Mouse (Mus musculus) left cerebral cortex, adult 18-20 months (tissue): Measurements from ENCODE around the gene Hoxb7. TPM values are rescaled to one million over a fixed set of nuclear protein-coding genes. Genes with fewer than 3 reads are reported as not detected.

Source experiments
- DNase-seq, 2 experiments: peaks; one replicate each; pipeline ENCODE4 v3.0.0; 2021 to 2022; ENCODE audit warnings: low spot score in 2 of 2, mixed read lengths in 1 of 2
- total RNA-seq, 2 experiments: library from RNA; stranded (reverse); gene quantifications; 2 replicates each; pipeline ENCODE4 v1.2.3; 2021

Hoxb7 gene
- total RNA-seq, 2 experiments from 2014 or later: not detected

DNA sequence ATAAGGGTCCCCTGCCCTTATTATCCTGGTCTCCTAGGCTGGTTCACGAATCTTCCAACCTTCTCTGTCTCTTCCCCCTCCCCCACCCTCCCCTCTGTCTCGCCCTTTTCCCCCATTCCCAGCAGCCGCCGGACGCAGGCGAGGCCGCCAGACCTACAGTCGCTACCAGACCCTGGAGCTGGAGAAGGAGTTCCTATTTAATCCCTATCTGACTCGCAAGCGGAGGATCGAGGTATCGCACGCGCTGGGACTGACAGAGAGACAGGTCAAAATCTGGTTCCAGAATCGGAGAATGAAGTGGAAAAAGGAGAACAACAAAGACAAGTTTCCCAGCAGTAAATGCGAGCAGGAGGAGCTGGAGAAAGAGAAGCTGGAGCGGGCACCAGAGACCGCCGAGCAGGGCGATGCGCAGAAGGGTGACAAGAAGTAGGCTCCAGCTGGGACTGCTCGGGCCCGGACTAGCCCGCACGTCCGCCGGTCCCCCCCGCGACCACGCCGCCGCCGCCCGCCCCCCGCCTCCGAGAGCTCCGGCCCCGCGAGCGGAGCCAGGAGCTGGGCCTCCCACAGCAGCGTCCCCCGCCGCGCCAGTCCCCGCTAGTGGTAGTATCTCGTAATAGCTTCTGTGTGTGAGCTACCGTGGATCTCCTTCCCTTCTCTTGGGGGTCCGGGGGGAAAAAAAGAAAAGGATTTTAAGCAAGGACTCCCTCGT lies 2.2 kb upstream of the Hoxb7 start:
- DNase-seq: no peak

DNA sequence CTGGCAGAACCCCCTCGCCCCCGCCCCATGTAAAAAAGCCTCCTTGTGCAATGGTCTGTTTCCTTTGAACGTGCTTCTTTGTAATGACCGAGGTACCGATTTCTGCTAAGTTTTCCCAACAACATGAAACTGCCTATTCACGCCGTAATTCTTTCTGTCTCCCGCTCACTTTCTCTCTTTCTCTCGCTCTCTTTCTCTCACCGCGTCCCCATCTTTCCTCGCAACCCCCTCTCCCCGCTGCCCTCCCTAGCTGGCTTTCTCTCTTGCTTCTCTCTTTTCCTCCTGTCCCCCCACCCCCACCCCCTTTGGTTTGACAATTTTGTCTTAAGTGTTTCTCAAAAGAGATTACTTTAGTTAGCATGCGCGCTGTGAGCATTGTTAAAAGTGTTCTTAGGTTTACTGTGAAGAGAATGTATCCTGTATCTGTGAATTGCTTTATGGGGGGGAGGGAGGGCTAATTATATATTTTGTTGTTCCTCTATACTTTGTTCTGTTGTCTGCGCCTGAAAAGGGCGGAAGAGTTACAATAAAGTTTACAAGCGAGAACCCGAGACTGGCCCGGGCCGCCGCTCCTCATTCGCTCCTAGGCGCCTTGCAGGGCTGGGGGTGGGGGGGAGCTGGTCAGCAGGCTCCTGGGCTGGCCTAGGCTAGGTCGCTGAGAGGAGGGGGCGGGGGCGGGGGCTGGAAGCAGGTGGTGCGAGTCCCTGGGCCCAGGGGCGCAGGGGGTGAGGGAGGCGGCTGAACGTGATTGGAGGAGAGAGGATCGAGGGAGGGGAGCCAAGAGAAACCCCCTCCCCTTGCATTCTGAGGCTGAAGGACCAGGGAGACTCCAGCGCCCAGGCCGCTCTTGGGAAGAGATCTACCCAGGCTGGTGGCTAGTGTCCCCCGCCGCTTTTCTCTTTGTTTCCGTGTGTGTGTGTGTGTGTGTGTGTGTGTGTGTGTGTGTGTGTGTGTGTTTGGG lies 1.4 kb upstream of the Hoxb7 start:
- no peak for DNase-seq

DNA sequence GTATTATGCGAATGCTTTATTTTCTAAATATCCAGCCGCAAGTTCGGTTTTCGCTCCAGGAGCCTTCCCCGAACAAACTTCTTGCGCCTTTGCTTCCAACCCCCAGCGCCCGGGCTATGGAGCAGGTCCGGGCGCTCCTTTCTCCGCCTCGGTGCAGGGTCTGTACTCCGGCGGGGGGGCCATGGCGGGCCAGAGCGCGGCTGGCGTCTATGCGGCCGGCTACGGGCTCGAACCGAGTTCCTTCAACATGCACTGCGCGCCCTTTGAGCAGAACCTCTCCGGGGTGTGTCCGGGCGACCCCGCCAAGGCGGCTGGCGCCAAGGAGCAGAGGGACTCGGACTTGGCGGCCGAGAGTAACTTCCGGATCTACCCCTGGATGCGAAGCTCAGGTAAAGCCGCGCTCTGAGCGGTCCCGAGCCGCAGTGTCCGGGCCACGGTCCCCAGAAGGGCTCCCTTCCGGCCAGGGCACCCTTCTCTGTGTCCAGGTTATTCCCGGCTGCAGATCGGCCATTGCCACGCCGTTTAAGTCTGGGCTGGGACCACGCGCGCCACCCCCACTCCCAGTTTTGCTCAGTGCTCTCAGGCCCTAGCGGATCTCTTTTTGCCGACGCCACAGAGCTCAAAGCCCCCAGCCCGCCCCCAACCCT lies 439 bp downstream of the Hoxb7 start:
- DNase-seq: no peak

GRCm38 (mm10) chr11:96287411-96287810 lies 988 bp downstream of the Hoxb7 start:
- DNase-seq: no peak

DNA sequence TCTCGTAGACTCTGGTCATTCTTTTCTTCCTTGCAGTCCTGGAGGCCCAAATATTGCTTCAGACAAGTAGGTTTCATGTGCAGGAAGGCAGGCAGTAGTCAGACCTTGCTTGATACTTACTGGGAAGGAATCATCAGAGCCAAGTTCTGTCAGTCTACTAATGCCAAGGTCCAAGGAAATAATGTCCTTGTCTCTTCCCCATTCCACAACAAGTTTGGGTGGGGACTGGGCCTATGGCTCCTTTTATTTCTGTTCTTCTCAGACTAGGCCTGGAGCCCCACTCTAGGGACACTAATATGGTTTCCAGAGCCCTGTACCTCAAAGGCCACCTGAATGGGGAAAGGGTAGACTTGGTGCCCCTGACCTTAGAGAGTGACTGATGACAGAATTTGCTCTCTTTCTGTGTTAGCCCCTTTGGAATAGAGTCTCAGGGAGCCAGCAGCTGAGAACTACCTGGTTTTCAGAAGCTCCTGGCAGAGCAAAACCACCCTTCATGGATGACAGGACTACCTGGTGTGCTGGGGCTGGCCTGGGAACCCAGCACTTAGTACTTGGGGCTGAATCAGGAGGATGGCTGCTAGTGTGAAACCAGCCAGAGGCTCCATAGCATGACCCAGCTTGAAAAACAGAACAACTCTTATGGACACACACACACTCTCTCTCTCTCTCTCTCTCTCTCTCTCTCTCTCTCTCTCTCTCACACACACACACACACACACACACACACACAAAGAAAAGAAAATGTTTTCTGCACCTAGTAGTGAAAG lies 2.2 kb downstream of the Hoxb7 start:
- no peak for DNase-seq

- DNase-seq: no peak
Observed at GRCm38 (mm10) chr11:96289293-96289692, 2.9 kb downstream of the Hoxb7 start.

GRCm38 (mm10) chr11:96289837-96290236 lies 3.4 kb downstream of the Hoxb7 start:
- DNase-seq: no peak

- no peak for DNase-seq
Observed at GRCm38 (mm10) chr11:96290705-96291355, 4.4 kb downstream of the Hoxb7 start.

GRCm38 (mm10) chr11:96291681-96292564 lies 5.5 kb downstream of the Hoxb7 start, which contains the start of gene Hoxb6:
TSS of gene Hoxb6 (plus strand) at chr11:96292476.
- DNase-seq: no peak

DNA sequence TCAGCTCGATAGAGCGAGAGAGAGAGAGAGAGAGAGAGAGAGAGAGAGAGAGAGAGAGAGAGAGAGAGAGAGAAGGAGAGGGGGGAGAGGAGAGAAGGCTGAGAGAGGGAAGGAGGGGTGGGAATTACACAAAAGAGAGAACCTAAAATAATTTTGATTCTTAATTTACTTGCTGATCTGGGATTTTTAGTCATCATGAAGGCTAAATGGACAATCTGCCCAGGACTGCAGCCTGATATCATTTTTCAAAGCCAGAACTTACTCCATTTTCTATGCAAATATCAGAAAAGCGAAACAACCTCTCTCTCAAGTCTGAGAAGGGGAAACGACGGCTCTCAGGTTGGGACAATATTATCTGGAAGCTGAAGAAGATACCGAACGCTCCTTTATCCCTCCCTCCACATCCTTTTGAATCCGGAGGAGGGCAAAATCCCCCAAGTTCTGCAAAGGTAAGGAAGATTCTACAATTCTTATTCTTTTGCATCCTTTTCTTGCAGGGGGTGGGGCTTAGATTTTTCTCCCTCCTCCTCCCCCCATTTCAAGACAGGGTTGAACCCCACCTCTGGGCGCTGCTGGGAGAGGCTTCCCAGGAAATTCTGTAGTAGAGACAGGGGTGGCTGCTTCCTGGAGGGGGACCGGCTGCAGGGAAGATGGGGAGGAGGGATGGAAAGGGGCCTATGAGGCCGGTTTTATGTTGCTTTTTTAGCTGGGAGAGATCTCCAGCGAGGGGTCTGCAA lies 6.3 kb downstream of the Hoxb7 start:
- no peak for DNase-seq

- no peak for DNase-seq
Observed at GRCm38 (mm10) chr11:96293302-96293921, 7.0 kb downstream of the Hoxb7 start.

- DNase-seq: peak; percentile 28 to 54
Observed at GRCm38 (mm10) chr11:96294245-96295091, 8.0 kb downstream of the Hoxb7 start.

DNA sequence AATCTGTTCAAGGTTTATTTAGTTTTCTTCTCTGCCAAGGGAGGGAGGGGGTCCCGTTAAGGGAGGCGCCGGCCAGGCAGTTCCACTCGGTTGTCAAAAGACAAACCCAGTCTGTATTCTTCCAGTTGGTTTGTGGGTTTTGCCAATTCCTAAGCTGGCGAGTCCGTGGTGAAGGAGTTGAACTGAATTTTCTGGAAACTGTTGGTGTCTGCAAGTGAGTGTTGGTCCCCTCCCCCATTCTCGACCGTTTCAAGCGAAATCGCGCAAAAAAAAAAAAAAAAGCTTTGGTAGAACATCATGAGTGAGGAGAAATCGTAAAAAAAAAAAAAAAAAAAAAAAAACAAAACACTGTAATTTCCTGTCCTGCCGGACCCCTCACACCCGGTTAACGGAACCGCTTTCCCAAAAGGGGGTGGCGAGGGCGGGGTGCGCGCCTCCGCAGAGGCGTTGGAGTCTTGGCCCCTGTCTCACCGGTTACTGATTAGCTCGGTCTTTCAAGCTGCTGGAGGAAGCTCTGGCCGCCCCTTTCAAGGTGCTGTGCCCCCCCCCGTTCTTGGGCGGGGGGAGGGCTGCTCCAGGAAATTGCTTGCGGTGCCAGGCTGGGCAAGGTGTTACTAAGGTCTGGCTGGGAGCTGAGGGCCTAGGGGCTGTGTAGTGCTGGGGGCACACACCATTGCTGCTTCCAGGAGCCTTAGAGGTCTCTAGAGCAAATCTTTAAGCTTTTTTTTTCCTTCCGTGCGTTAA lies 8.8 kb downstream of the Hoxb7 start:
- DNase-seq: no peak

DNA sequence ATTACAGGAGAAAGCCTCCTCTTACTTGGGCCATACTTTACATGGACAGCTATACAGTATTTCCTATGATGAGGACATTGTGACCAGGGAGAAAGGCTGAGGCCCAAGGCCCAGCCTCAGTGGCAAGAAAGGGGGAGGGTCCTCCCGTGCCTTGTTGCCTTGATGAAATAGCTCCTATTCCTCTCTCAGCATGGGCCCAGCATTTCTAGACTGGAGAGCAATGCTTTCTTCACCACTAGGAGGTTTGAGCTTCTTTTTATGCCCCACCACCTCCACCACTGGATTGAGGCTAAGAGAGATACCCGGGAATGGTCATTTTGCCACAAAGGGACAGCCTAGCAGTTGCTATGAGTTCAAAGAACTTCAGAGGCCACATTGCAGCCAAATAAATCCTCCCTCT lies 10.6 kb downstream of the Hoxb7 start:
- DNase-seq: no peak

DNA sequence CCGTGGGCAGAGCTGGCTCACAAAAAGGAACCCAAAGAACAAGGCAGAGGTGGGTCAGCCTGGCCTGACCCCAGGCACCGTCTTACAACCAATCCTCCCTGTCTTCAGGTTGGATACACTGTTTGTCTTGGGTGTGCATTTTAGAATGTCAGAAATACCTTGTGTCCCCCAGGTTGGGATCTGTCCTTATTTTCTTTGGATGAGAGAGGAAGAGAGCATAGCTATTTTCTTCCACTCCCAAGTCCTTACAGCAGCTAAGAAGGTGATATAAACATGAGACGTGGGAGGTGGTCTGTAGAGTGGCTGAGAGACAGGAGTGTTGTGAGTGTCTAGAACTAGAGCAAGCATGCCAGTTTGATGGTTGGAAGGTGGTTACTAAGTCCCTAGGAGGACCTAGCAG lies 11.0 kb downstream of the Hoxb7 start:
- no peak for DNase-seq

GRCm38 (mm10) chr11:96297968-96298635 lies 11.7 kb downstream of the Hoxb7 start:
- DNase-seq: no peak
